ENCODE assay signal across 8 mouse cellular contexts in genomic region chr9:66068971-66069391, GRCm38 (mm10). TPM values are rescaled to one million over a fixed set of nuclear protein-coding genes. Genes with fewer than 3 reads are reported as not detected.
DNase-seq lines count a peak whose midpoint lies in the region; ATAC-seq and TF ChIP-seq lines count a peak whose summit lies in the region.

No protein-coding gene starts in this region.

- H3K9me3 ChIP-seq in heart, embryonic 16.5 days (replicated peaks; ENCODE audit: control insufficient read depth, low read length): no peaks in the 10 kb centered on the region
- H3K9me3 ChIP-seq in limb, embryonic 15.5 days: no peaks in the 10 kb centered on the region
- no peaks in the 10 kb centered on the region for H3K9me3 ChIP-seq in midbrain, postnatal 0 days (ENCODE audit: low read length)

- peak; percentile 7; the same call in 1 of the 2 replicates for ATAC-seq in heart, embryonic 16.5 days (replicated peaks; ENCODE audit: extremely low read depth, insufficient read depth, low FRiP score)
- no peak for ATAC-seq in limb, embryonic 15.5 days (ENCODE audit: insufficient number of reproducible peaks, low FRiP score, low TSS enrichment, low read depth)
- peak; percentile 61; the same call in 1 of the 2 replicates for ATAC-seq in midbrain, postnatal 0 days (ENCODE audit: low FRiP score)
- no peak; the same call in 1 of the 2 replicates for ATAC-seq in frontal cortex, adult (ENCODE audit: low TSS enrichment)

- peak overlapping the region; percentile 62 for H3K4me3 ChIP-seq in heart, embryonic 16.5 days (ENCODE audit: low read length)
- H3K4me3 ChIP-seq in limb, embryonic 15.5 days: peak overlapping the region; percentile 46
- peak overlapping the region; percentile 56 for H3K4me3 ChIP-seq in midbrain, postnatal 0 days (ENCODE audit: low read depth, low read length)

- TF ChIP-seq CTCF in midbrain, postnatal 0 days (IDR thresholded peaks at IDR 0.05): peak; percentile 25; the same call in 1 of the 2 replicates

- DNase-seq in cerebellum, adult 11-12 months: peak; percentile 46
- no peak for DNase-seq in cerebellum, adult 9-10 months
- peak; percentile 29 for DNase-seq in CD4-positive helper T cell, adult 2 months (ENCODE audit: low read depth, low spot score)
- peak; percentile 40 for DNase-seq in cerebellum, adult 8-10 months
- peak; percentile 61 for DNase-seq in midbrain, postnatal 0 days (ENCODE audit: low spot score)

- peak overlapping the region; percentile 99 for H3K4me2 ChIP-seq in heart, embryonic 16.5 days (ENCODE audit: low read depth, low read length)
- H3K4me2 ChIP-seq in limb, embryonic 15.5 days: peak overlapping the region; percentile 94
- peak overlapping the region; percentile 86 for H3K4me2 ChIP-seq in midbrain, postnatal 0 days (ENCODE audit: low read depth, low read length, poor library complexity, severe bottlenecking)

- H3K36me3 ChIP-seq in heart, embryonic 16.5 days (ENCODE audit: control insufficient read depth, insufficient read depth): peaks cover 25% of the 10 kb centered on the region
- H3K36me3 ChIP-seq in limb, embryonic 15.5 days: peaks cover 31% of the 10 kb centered on the region
- H3K36me3 ChIP-seq in midbrain, postnatal 0 days (ENCODE audit: insufficient read depth, low read length): peaks cover 25% of the 10 kb centered on the region

- 1% methylated on average over 30 of the region's 30 CpGs for WGBS in heart, embryonic 16.5 days
- WGBS in limb, embryonic 15.5 days: under 1% methylated on average over 30 of the region's 30 CpGs
- WGBS in midbrain, postnatal 0 days: under 1% methylated on average over 29 of the region's 30 CpGs

- peaks cover 14% of the 10 kb centered on the region for H3K27me3 ChIP-seq in heart, embryonic 16.5 days (ENCODE audit: control insufficient read depth, insufficient read depth, low read length)
- H3K27me3 ChIP-seq in limb, embryonic 15.5 days: peaks cover 18% of the 10 kb centered on the region
- H3K27me3 ChIP-seq in midbrain, postnatal 0 days (ENCODE audit: insufficient read depth, low read length): no peaks in the 10 kb centered on the region

- peak overlapping the region; percentile 70 for H3K9ac ChIP-seq in heart, embryonic 16.5 days (ENCODE audit: low read length)
- peak overlapping the region; percentile 33 for H3K9ac ChIP-seq in limb, embryonic 15.5 days
- peak overlapping the region; percentile 74 for H3K9ac ChIP-seq in midbrain, postnatal 0 days (replicated peaks; ENCODE audit: low read length, poor library complexity, severe bottlenecking)

- peaks cover 11% of the 10 kb centered on the region for H3K4me1 ChIP-seq in heart, embryonic 16.5 days (ENCODE audit: control insufficient read depth, insufficient read depth, low read length)
- H3K4me1 ChIP-seq in limb, embryonic 15.5 days: peaks cover 12% of the 10 kb centered on the region
- H3K4me1 ChIP-seq in midbrain, postnatal 0 days (ENCODE audit: insufficient read depth, low read length): peaks cover 3% of the 10 kb centered on the region; the same call in 1 of the 2 replicates

- no peak overlapping the region for H3K27ac ChIP-seq in heart, embryonic 16.5 days (ENCODE audit: low read length)
- H3K27ac ChIP-seq in limb, embryonic 15.5 days: no peak overlapping the region
- H3K27ac ChIP-seq in midbrain, postnatal 0 days (ENCODE audit: low read depth, low read length): no peak overlapping the region

RNA-seq across cellular contexts. Expression of gene Snx22, which starts 0.5 kb away (rescaled TPM):
- 1.4 and 1.8 TPM in 2 replicates for polyA plus RNA-seq in heart, embryonic 16.5 days (2015; fragmentation: Nextera tagmentation; extraction: Ambion mirVana)
- 2.7 and 4.5 TPM in 2 replicates for polyA plus RNA-seq in limb, embryonic 15.5 days (2015; fragmentation: Nextera tagmentation; extraction: Ambion mirVana)
- total RNA-seq in midbrain, postnatal 0 days (2014; rRNA removed): 6.7 and 7.4 TPM in 2 replicates
- 9.6 and 11.1 TPM in 2 replicates for polyA plus RNA-seq in midbrain, postnatal 0 days (2015; fragmentation: Nextera tagmentation; extraction: Ambion mirVana)

RNA-seq across cellular contexts. Expression of gene Ppib, which starts 9.0 kb away (rescaled TPM):
- polyA plus RNA-seq in heart, embryonic 16.5 days (2015; fragmentation: Nextera tagmentation; extraction: Ambion mirVana): 354 and 365 TPM in 2 replicates
- 775 and 785 TPM in 2 replicates for polyA plus RNA-seq in limb, embryonic 15.5 days (2015; fragmentation: Nextera tagmentation; extraction: Ambion mirVana)
- total RNA-seq in midbrain, postnatal 0 days (2014; rRNA removed): 209 and 255 TPM in 2 replicates
- 339 and 341 TPM in 2 replicates for polyA plus RNA-seq in midbrain, postnatal 0 days (2015; fragmentation: Nextera tagmentation; extraction: Ambion mirVana)

RNA-seq across cellular contexts. Expression of gene Snx1, which starts 57.4 kb away (rescaled TPM):
- 66.8 and 73.6 TPM in 2 replicates for polyA plus RNA-seq in heart, embryonic 16.5 days (2015; fragmentation: Nextera tagmentation; extraction: Ambion mirVana)
- polyA plus RNA-seq in limb, embryonic 15.5 days (2015; fragmentation: Nextera tagmentation; extraction: Ambion mirVana): 115 and 128 TPM in 2 replicates
- 42.3 and 47.1 TPM in 2 replicates for total RNA-seq in midbrain, postnatal 0 days (2014; rRNA removed)
- polyA plus RNA-seq in midbrain, postnatal 0 days (2015; fragmentation: Nextera tagmentation; extraction: Ambion mirVana): 38.1 and 44.0 TPM in 2 replicates

RNA-seq across cellular contexts. Expression of gene Ciao2a, which starts 57.4 kb away (rescaled TPM):
- polyA plus RNA-seq in heart, embryonic 16.5 days (2015; fragmentation: Nextera tagmentation; extraction: Ambion mirVana): 152 and 175 TPM in 2 replicates
- polyA plus RNA-seq in limb, embryonic 15.5 days (2015; fragmentation: Nextera tagmentation; extraction: Ambion mirVana): 133 and 134 TPM in 2 replicates
- 27.5 and 28.2 TPM in 2 replicates for total RNA-seq in midbrain, postnatal 0 days (2014; rRNA removed)
- polyA plus RNA-seq in midbrain, postnatal 0 days (2015; fragmentation: Nextera tagmentation; extraction: Ambion mirVana): 62.1 and 65.7 TPM in 2 replicates

Comparison
In these comparisons a context has a peak if more than half of its experiments do, and no peak if none do; other contexts are left out.
1. ATAC-seq: peak in heart, embryonic 16.5 days (single experiment) and midbrain, postnatal 0 days (single experiment); none in limb, embryonic 15.5 days (single experiment) and frontal cortex, adult (single experiment).
2. Peak in every context shown above with its lines, with median percentiles within 50 percentile points of each other: H3K4me2 ChIP-seq, H3K4me3 ChIP-seq and H3K9ac ChIP-seq.